Mouse (Mus musculus): ENCODE results near the gene Agl. TPM values are rescaled to one million over a fixed set of nuclear protein-coding genes. Genes with fewer than 3 reads are reported as not detected.

Gene Agl
- polyA plus RNA-seq, 1 experiment from 2014 or later, result 7.3 TPM

GRCm38 (mm10) chr3:116718951-116719350 is 89.0 kb downstream of the Agl start:
- H3K27me3 ChIP-seq (ENCODE audit: low read depth, poor library complexity, severe bottlenecking), result peaks cover under 1% of the 10 kb centered on the region; the same call in 1 of the 2 replicates
- H3K9me3 ChIP-seq (replicated peaks), result no peaks in the 10 kb centered on the region
- no peak for DNase-seq (ENCODE audit: low spot score)
- H3K4me3 ChIP-seq, result no peak overlapping the region
- no peaks in the 10 kb centered on the region for H3K36me3 ChIP-seq
- no peaks in the 10 kb centered on the region for H3K4me1 ChIP-seq
- no peak overlapping the region for H3K27ac ChIP-seq
- 46% methylated on average over 3 of the region's 3 CpGs for WGBS

- DNase-seq (ENCODE audit: low spot score), result no peak
- H3K27ac ChIP-seq, result no peak overlapping the region
- H3K36me3 ChIP-seq, result no peaks in the 10 kb centered on the region
- 27% methylated on average over 5 of the region's 5 CpGs for WGBS
- H3K27me3 ChIP-seq (ENCODE audit: low read depth, poor library complexity, severe bottlenecking), result peaks cover 7% of the 10 kb centered on the region; the same call in 1 of the 2 replicates
- H3K4me1 ChIP-seq, result peaks cover 18% of the 10 kb centered on the region
- no peaks in the 10 kb centered on the region for H3K9me3 ChIP-seq (replicated peaks)
- H3K4me3 ChIP-seq, result peak overlapping the region; percentile 98
Measured at GRCm38 (mm10) chr3:116713031-116713430, 94.9 kb downstream of the Agl start.

- Histone ChIP-seq H3K27ac (peak within 1 kb of the TSS; percentile 95), H3K36me3 (no peaks in the 10 kb centered on the region), H3K9me3 (replicated peaks) (no peaks in the 10 kb centered on the region), H3K27me3 (ENCODE audit: low read depth, poor library complexity, severe bottlenecking) (peaks cover 7% of the 10 kb centered on the region; the same call in 1 of the 2 replicates), H3K4me1 (peaks cover 18% of the 10 kb centered on the region), H3K4me3 (peak within 1 kb of the TSS; percentile 98)
- DNase-seq (ENCODE audit: low spot score), result no peak
- 4% methylated on average over 8 of the region's 8 CpGs for WGBS
Measured at GRCm38 (mm10) chr3:116712436-116712881, 95.5 kb downstream of the Agl start, which contains the start of gene Slc35a3. Slc35a3 (minus strand) TSS chr3:116712831.

- Histone ChIP-seq H3K36me3 (no peaks in the 10 kb centered on the region), H3K27ac (peak overlapping the region; percentile 95), H3K27me3 (ENCODE audit: low read depth, poor library complexity, severe bottlenecking) (peaks cover 7% of the 10 kb centered on the region; the same call in 1 of the 2 replicates), H3K9me3 (replicated peaks) (no peaks in the 10 kb centered on the region), H3K4me1 (peaks cover 18% of the 10 kb centered on the region), H3K4me3 (peak overlapping the region; percentile 98)
- peak; percentile 82 for DNase-seq (ENCODE audit: low spot score)
- under 1% methylated on average over 85 of the region's 85 CpGs for WGBS
Measured at GRCm38 (mm10) chr3:116711624-116712435, 96.1 kb downstream of the Agl start.

GRCm38 (mm10) chr3:116710941-116711340 is 97.0 kb downstream of the Agl start:
- H3K4me3 ChIP-seq, result peak overlapping the region; percentile 98
- H3K4me1 ChIP-seq, result peaks cover 18% of the 10 kb centered on the region
- DNase-seq (ENCODE audit: low spot score), result no peak
- H3K27me3 ChIP-seq (ENCODE audit: low read depth, poor library complexity, severe bottlenecking), result peaks cover 7% of the 10 kb centered on the region; the same call in 1 of the 2 replicates
- WGBS, result 55% methylated on average over 9 of the region's 9 CpGs
- H3K36me3 ChIP-seq, result 0 out of 2 replicates have a peak, but pooled peaks cover 4% of the 10 kb centered on the region
- no peaks in the 10 kb centered on the region for H3K9me3 ChIP-seq (replicated peaks)
- H3K27ac ChIP-seq, result no peak overlapping the region

- Histone ChIP-seq H3K4me1 (peaks cover 4% of the 10 kb centered on the region), H3K4me3 (no peak overlapping the region), H3K36me3 (0 out of 2 replicates have a peak, but pooled peaks cover 4% of the 10 kb centered on the region), H3K9me3 (replicated peaks) (no peaks in the 10 kb centered on the region), H3K27ac (no peak overlapping the region), H3K27me3 (ENCODE audit: low read depth, poor library complexity, severe bottlenecking) (no peaks in the 10 kb centered on the region)
- 94% methylated on average over 1 of the region's 1 CpGs for WGBS
- DNase-seq (ENCODE audit: low spot score), result no peak
Measured at GRCm38 (mm10) chr3:116705637-116706204, 102.2 kb downstream of the Agl start.

- H3K27ac ChIP-seq, result no peak overlapping the region
- DNase-seq (ENCODE audit: low spot score), result no peak
- 0 out of 2 replicates have a peak, but pooled peaks cover 4% of the 10 kb centered on the region for H3K36me3 ChIP-seq
- no peaks in the 10 kb centered on the region for H3K27me3 ChIP-seq (ENCODE audit: low read depth, poor library complexity, severe bottlenecking)
- H3K4me1 ChIP-seq, result no peaks in the 10 kb centered on the region
- no peak overlapping the region for H3K4me3 ChIP-seq
- 92% methylated on average over 5 of the region's 5 CpGs for WGBS
- H3K9me3 ChIP-seq (replicated peaks), result no peaks in the 10 kb centered on the region
Measured at GRCm38 (mm10) chr3:116703835-116704234, 104.1 kb downstream of the Agl start.

- H3K27ac ChIP-seq, result no peak overlapping the region
- DNase-seq (ENCODE audit: low spot score), result no peak
- no peaks in the 10 kb centered on the region for H3K4me1 ChIP-seq
- 82% methylated on average over 1 of the region's 1 CpGs for WGBS
- H3K4me3 ChIP-seq, result no peak overlapping the region
- no peaks in the 10 kb centered on the region for H3K9me3 ChIP-seq (replicated peaks)
- H3K27me3 ChIP-seq (ENCODE audit: low read depth, poor library complexity, severe bottlenecking), result no peaks in the 10 kb centered on the region
- H3K36me3 ChIP-seq, result 0 out of 2 replicates have a peak, but pooled peaks cover 4% of the 10 kb centered on the region
Measured at GRCm38 (mm10) chr3:116702647-116703272, 105.2 kb downstream of the Agl start.

GRCm38 (mm10) chr3:116701601-116702000 is 106.4 kb downstream of the Agl start:
- H3K9me3 ChIP-seq (replicated peaks), result no peaks in the 10 kb centered on the region
- no peak overlapping the region for H3K4me3 ChIP-seq
- no peaks in the 10 kb centered on the region for H3K27me3 ChIP-seq (ENCODE audit: low read depth, poor library complexity, severe bottlenecking)
- 93% methylated on average over 4 of the region's 4 CpGs for WGBS
- no peak overlapping the region for H3K27ac ChIP-seq
- no peaks in the 10 kb centered on the region for H3K4me1 ChIP-seq
- 0 out of 2 replicates have a peak, but pooled peaks cover 3% of the 10 kb centered on the region for H3K36me3 ChIP-seq
- DNase-seq (ENCODE audit: low spot score), result no peak

GRCm38 (mm10) chr3:116698786-116699185 is 109.2 kb downstream of the Agl start:
- no peak overlapping the region for H3K27ac ChIP-seq
- no peak for DNase-seq (ENCODE audit: low spot score)
- H3K27me3 ChIP-seq (ENCODE audit: low read depth, poor library complexity, severe bottlenecking), result no peaks in the 10 kb centered on the region
- no peak overlapping the region for H3K4me3 ChIP-seq
- H3K9me3 ChIP-seq (replicated peaks), result no peaks in the 10 kb centered on the region
- 84% methylated on average over 2 of the region's 2 CpGs for WGBS
- peaks cover 3% of the 10 kb centered on the region; the same call in 1 of the 2 replicates for H3K36me3 ChIP-seq
- H3K4me1 ChIP-seq, result no peaks in the 10 kb centered on the region

GRCm38 (mm10) chr3:116695666-116695985 is 112.3 kb downstream of the Agl start:
- peaks cover 13% of the 10 kb centered on the region for H3K36me3 ChIP-seq
- no peaks in the 10 kb centered on the region for H3K27me3 ChIP-seq (ENCODE audit: low read depth, poor library complexity, severe bottlenecking)
- no peak for DNase-seq (ENCODE audit: low spot score)
- no peak overlapping the region for H3K4me3 ChIP-seq
- H3K27ac ChIP-seq, result no peak overlapping the region
- H3K9me3 ChIP-seq (replicated peaks), result no peaks in the 10 kb centered on the region
- no peaks in the 10 kb centered on the region for H3K4me1 ChIP-seq
- WGBS, result 89% methylated on average over 2 of the region's 2 CpGs

GRCm38 (mm10) chr3:116694955-116695665 is 112.9 kb downstream of the Agl start:
- 91% methylated on average over 8 of the region's 8 CpGs for WGBS
- no peak overlapping the region for H3K4me3 ChIP-seq
- H3K27ac ChIP-seq, result no peak overlapping the region
- peaks cover 13% of the 10 kb centered on the region for H3K36me3 ChIP-seq
- DNase-seq (ENCODE audit: low spot score), result no peak
- H3K4me1 ChIP-seq, result no peaks in the 10 kb centered on the region
- H3K27me3 ChIP-seq (ENCODE audit: low read depth, poor library complexity, severe bottlenecking), result no peaks in the 10 kb centered on the region
- no peaks in the 10 kb centered on the region for H3K9me3 ChIP-seq (replicated peaks)

All from limb, embryonic 10.5 days (tissue).